Mouse (Mus musculus): Measurements from ENCODE around the gene Samsn1. TPM values are rescaled to one million over a fixed set of nuclear protein-coding genes. Genes with fewer than 3 reads are reported as not detected.
"Not testable (repeated sequence)": the region's sequence is repeated elsewhere in the genome, so short reads cannot be mapped to it uniquely, and the experiment has no call there.

Gene Samsn1
- polyA plus RNA-seq, 1 experiment from 2014 or later = 1.9 TPM

DNA sequence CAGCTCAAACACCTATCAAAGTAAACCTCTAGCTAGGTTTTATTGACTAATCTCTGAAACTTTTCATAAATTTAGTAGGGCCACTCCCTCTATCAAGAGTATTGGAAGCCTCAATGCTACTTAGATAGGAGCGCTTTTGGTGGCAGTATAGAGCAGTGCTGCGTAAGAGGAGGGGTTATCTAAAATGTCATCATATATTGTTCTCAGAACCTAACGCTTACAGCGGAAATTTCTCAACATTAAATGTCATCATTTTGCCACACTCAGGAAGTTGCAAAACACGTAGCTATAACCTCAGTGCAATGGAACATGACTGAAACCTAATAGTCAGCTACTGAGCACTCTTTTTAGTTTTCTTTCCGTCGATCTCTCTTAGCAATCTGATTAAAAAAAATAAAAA, 166.7 kb downstream of the Samsn1 start:
- Histone ChIP-seq H3K4me3 (no peak overlapping the region), H3K36me3 (no peaks in the 10 kb centered on the region), H3K4me1 (peaks cover under 1% of the 10 kb centered on the region; the same call in 1 of the 2 replicates), H3K9me3 (no peaks in the 10 kb centered on the region), H3K27me3 (ENCODE audit: insufficient read depth, poor library complexity, severe bottlenecking) (no peaks in the 10 kb centered on the region), H3K27ac (no peak overlapping the region)
- WGBS = 84% methylated on average over 7 of the region's 7 CpGs
- no peak for DNase-seq (ENCODE audit: low spot score)

- no peak for DNase-seq (ENCODE audit: low spot score)
- 88% methylated on average over 9 of the region's 9 CpGs for WGBS
- Histone ChIP-seq H3K4me1 (no peaks in the 10 kb centered on the region), H3K9me3 (no peaks in the 10 kb centered on the region), H3K27me3 (ENCODE audit: insufficient read depth, poor library complexity, severe bottlenecking) (no peaks in the 10 kb centered on the region), H3K27ac (no peak overlapping the region), H3K4me3 (no peak overlapping the region), H3K36me3 (no peaks in the 10 kb centered on the region)
Measured at GRCm38 (mm10) chr16:75853556-75854271, 168.4 kb downstream of the Samsn1 start.

DNA sequence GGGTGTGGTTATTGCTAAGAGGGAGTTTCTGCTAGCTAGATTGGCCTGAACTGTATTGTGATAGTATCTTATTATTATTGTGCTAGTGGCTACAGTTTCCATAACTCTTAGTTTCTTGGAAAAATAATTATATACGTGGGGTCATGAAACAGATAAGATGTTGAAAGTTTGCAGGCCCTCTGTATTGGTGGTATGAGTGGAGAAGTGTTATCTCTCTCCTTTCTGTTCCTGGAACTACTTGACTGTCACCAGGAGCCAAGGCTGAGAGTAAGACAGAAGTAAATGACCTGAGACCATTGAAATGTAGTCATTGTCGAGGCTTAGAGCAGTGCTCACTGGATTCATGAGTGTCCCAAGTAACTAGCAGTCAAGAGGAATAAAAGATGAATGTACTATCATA, 169.6 kb downstream of the Samsn1 start:
- Histone ChIP-seq H3K36me3 (no peaks in the 10 kb centered on the region), H3K27ac (no peak overlapping the region), H3K27me3 (ENCODE audit: insufficient read depth, poor library complexity, severe bottlenecking) (no peaks in the 10 kb centered on the region), H3K9me3 (no peaks in the 10 kb centered on the region), H3K4me1 (no peaks in the 10 kb centered on the region), H3K4me3 (no peak overlapping the region)
- DNase-seq (ENCODE audit: low spot score) = no peak
- WGBS = 53% methylated on average over 2 of the region's 2 CpGs

GRCm38 (mm10) chr16:75849039-75849438, 173.0 kb downstream of the Samsn1 start:
- Histone ChIP-seq H3K27me3 (ENCODE audit: insufficient read depth, poor library complexity, severe bottlenecking) (no peaks in the 10 kb centered on the region), H3K36me3 (no peaks in the 10 kb centered on the region), H3K27ac (no peak overlapping the region), H3K4me3 (no peak overlapping the region), H3K9me3 (no peaks in the 10 kb centered on the region), H3K4me1 (no peaks in the 10 kb centered on the region)
- WGBS = 83% methylated on average over 6 of the region's 6 CpGs
- no peak for DNase-seq (ENCODE audit: low spot score)

- Histone ChIP-seq H3K36me3 (no peaks in the 10 kb centered on the region), H3K4me1 (no peaks in the 10 kb centered on the region), H3K27ac (no peak overlapping the region), H3K9me3 (no peaks in the 10 kb centered on the region), H3K27me3 (ENCODE audit: insufficient read depth, poor library complexity, severe bottlenecking) (no peaks in the 10 kb centered on the region), H3K4me3 (no peak overlapping the region)
- WGBS = 78% methylated on average over 7 of the region's 7 CpGs
- no peak for DNase-seq (ENCODE audit: low spot score)
Measured at GRCm38 (mm10) chr16:75843653-75844062, 178.4 kb downstream of the Samsn1 start.

- DNase-seq (ENCODE audit: low spot score) = no peak
- 92% methylated on average over 9 of the region's 9 CpGs for WGBS
Measured at GRCm38 (mm10) chr16:75843031-75843430, 179.1 kb downstream of the Samsn1 start.

DNA sequence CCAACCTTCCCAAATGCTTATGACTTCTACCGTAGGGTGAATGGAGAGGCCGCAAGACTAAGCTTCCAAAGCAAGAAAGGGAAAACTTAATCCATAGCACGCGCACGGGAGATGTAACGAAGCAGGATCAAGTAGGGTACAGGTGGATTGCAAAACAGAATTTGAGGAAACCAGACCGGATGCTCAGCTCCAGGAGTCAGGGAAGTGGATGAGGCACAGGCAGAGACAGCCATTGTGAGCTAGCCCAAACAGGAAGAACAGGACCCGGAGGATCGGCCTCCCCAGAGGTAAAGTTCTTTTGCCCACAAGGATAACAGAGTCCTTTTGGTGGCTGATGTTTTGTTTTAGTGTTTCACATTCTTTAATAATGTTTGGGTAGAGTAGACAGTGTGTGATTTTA, 179.5 kb downstream of the Samsn1 start:
- no peaks in the 10 kb centered on the region for H3K36me3 ChIP-seq
- no peaks in the 10 kb centered on the region for H3K4me1 ChIP-seq
- H3K9me3 ChIP-seq = no peaks in the 10 kb centered on the region
- H3K27ac ChIP-seq = no peak overlapping the region
- 90% methylated on average over 9 of the region's 9 CpGs for WGBS
- DNase-seq (ENCODE audit: low spot score) = no peak
- no peak overlapping the region for H3K4me3 ChIP-seq
- H3K27me3 ChIP-seq (ENCODE audit: insufficient read depth, poor library complexity, severe bottlenecking) = no peaks in the 10 kb centered on the region

More at GRCm38 (mm10) chr16:75843031-75843430, 179.1 kb downstream of the Samsn1 start:
- H3K27me3 ChIP-seq (ENCODE audit: insufficient read depth, poor library complexity, severe bottlenecking) = no peaks in the 10 kb centered on the region
- no peaks in the 10 kb centered on the region for H3K4me1 ChIP-seq
- H3K9me3 ChIP-seq = no peaks in the 10 kb centered on the region
- no peaks in the 10 kb centered on the region for H3K36me3 ChIP-seq
- H3K27ac ChIP-seq = no peak overlapping the region
- no peak overlapping the region for H3K4me3 ChIP-seq

DNA sequence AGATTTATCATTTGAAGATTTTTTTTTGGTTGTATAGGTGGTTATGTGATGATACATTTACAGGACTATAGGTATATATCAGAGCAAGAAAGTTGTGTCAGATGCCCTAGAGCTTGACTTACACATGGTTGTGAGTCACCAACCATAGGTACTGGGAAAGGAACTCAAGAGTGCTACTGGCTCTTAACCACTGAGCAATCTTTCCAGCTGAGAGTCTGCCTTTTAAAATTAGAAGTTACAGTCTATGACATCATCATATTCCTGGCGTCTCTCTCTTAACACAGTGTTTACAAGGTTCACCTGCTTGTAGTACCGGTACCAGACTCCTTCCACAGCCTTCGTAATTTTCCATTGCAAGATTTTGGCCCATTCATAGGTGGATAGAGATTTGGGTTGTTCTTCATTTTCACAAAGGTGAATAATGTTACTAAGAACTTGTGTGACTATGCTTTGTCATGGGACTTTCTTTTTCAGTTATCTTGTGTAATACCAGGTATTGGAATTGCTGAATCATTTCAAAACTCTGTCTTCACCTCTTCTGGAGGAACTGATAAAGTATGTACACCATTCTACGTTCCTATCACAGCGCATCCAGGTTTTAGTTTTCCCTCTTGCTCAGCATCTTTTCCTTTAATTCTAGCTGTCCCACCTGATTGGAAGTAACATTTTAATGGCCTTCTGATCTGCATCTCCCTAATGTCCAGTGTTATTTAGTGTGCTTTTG, 184.2 kb downstream of the Samsn1 start:
- Histone ChIP-seq H3K9me3 (no peaks in the 10 kb centered on the region), H3K27me3 (ENCODE audit: insufficient read depth, poor library complexity, severe bottlenecking) (no peaks in the 10 kb centered on the region), H3K4me1 (no peaks in the 10 kb centered on the region), H3K4me3 (no peak overlapping the region), H3K27ac (no peak overlapping the region), H3K36me3 (no peaks in the 10 kb centered on the region)
- DNase-seq (ENCODE audit: low spot score) = no peak
- 86% methylated on average over 5 of the region's 5 CpGs for WGBS

- 42% methylated on average over 4 of the region's 4 CpGs for WGBS
- no peaks in the 10 kb centered on the region for H3K27me3 ChIP-seq (ENCODE audit: insufficient read depth, poor library complexity, severe bottlenecking)
- no peak for DNase-seq (ENCODE audit: low spot score)
- H3K4me3 ChIP-seq = no peak overlapping the region
- no peak overlapping the region for H3K27ac ChIP-seq
- no peaks in the 10 kb centered on the region for H3K4me1 ChIP-seq
- no peaks in the 10 kb centered on the region for H3K36me3 ChIP-seq
- no peaks in the 10 kb centered on the region for H3K9me3 ChIP-seq
Measured at GRCm38 (mm10) chr16:75831390-75831789, 190.7 kb downstream of the Samsn1 start.

- H3K27me3 ChIP-seq (ENCODE audit: insufficient read depth, poor library complexity, severe bottlenecking); H3K27ac ChIP-seq; H3K36me3 ChIP-seq; DNase-seq (ENCODE audit: low spot score); H3K4me3 ChIP-seq; H3K4me1 ChIP-seq; H3K9me3 ChIP-seq: not testable (repeated sequence)
Measured at GRCm38 (mm10) chr16:75826949-75827348, 195.1 kb downstream of the Samsn1 start.

DNA sequence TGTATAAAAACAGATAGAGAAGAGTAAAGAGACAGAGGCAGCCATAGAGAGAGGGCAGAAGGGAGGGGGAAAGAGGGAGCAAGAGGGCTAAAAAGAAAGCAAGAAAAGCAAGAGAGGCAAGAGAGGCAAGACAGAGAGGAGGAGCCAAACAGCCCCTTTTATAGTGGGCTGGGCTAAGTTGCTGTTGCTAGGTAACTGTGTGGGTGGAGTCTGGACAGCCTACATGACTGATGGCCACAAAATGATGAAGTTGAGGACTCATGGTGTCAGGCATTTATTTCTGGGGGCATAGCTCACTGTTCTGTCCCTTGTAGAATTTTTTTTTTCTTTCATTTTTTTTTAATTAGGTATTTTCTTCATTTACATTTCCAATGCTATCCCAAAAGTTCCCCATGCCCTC, 195.6 kb downstream of the Samsn1 start:
- Histone ChIP-seq H3K9me3 (no peaks in the 10 kb centered on the region), H3K4me1 (peaks cover 3% of the 10 kb centered on the region; the same call in 1 of the 2 replicates), H3K27me3 (ENCODE audit: insufficient read depth, poor library complexity, severe bottlenecking) (no peaks in the 10 kb centered on the region), H3K36me3 (no peaks in the 10 kb centered on the region), H3K4me3 (no peak overlapping the region), H3K27ac (no peak overlapping the region)
- no peak for DNase-seq (ENCODE audit: low spot score)

DNA sequence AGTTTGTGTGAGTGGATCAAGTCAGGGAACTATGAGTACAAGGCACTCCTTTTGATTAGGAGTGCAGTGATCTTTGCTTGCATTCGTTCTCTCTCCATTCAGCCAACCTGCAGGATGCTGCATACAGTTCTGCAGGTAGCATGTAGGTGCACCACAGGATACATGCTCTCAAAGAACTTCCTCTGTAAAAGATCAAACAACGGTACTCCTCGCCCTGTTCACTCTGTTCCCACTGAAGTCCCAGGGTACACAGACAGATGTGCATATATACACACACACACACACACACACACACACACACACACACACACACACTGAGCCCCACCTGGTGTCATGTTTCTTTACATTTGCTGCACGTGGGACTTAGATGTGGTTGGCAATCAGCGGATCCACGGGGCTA, 198.9 kb downstream of the Samsn1 start:
- DNase-seq (ENCODE audit: low spot score) = no peak
- no peak overlapping the region for H3K4me3 ChIP-seq
- H3K27ac ChIP-seq = no peak overlapping the region
- no peaks in the 10 kb centered on the region for H3K36me3 ChIP-seq
- peaks cover 3% of the 10 kb centered on the region; the same call in 1 of the 2 replicates for H3K4me1 ChIP-seq
- 79% methylated on average over 6 of the region's 6 CpGs for WGBS
- no peaks in the 10 kb centered on the region for H3K9me3 ChIP-seq
- H3K27me3 ChIP-seq (ENCODE audit: insufficient read depth, poor library complexity, severe bottlenecking) = no peaks in the 10 kb centered on the region

GRCm38 (mm10) chr16:75820963-75821362, 201.1 kb downstream of the Samsn1 start:
- Histone ChIP-seq H3K27me3 (ENCODE audit: insufficient read depth, poor library complexity, severe bottlenecking) (no peaks in the 10 kb centered on the region), H3K4me3 (no peak overlapping the region), H3K9me3 (no peaks in the 10 kb centered on the region), H3K27ac (no peak overlapping the region), H3K4me1 (peaks cover under 1% of the 10 kb centered on the region; the same call in 1 of the 2 replicates), H3K36me3 (no peaks in the 10 kb centered on the region)
- no peak for DNase-seq (ENCODE audit: low spot score)
- WGBS = 68% methylated on average over 3 of the region's 3 CpGs
